ENCODE assay signal across 8 mouse cellular contexts in the genomic region with DNA sequence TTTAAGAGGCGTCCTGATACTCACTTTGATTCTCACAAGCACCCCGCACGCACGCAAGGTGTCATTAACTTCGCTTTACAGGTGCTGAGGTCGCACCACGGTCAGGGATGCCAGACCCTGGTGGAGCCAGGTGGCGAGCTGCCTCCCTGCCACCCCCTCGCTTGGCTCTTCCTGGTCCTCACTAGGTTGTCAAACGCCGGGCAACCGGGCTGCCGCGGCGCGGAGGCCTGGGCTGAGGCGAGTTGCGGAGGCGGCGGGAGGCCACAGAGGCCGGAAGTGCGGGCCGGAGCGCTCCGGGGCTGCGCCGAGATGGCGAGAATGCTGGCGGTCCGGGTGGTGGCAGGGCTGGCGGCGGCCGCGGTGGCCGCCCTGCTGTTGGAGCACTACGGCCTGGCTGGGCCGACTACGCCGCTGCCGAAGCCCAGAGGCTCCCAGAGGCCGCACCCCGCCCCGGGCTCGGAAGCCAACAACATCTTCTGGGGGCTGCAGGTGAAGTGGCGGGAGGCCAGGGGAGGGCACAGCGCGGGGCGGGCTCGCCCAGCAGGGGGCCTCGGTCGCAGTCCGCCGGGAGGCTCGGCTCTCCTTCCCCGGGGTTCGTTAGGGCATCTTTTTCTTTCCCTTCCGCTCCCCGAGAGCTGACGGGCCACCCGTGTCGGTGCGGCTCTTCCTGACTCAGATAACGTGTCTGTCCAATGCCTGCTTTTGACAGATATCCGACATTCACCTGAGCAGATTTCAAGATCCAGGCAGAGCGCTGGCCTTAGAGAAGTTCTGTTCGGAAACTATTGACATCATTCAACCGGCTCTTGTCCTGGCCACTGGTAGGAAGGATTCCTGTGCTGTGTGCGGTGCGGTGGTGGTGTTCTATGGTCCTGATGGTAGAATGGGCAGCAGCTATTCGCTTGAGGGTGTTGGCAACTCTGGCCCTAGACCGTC. TPM values are rescaled to one million over a fixed set of nuclear protein-coding genes. Genes with fewer than 3 reads are reported as not detected.
DNase-seq lines count a peak whose midpoint lies in the region; ATAC-seq and TF ChIP-seq lines count a peak whose summit lies in the region.

A gene (plus strand): TSS at position 28 of the 936 bp plus-strand sequence.

- WGBS in embryonic facial prominence, embryonic 14.5 days = 2% methylated on average over 44 of the region's 71 CpGs
- 2% methylated on average over 71 of the region's 71 CpGs for WGBS in heart, adult 2 months
- WGBS in kidney, adult 2 months = 2% methylated on average over 66 of the region's 71 CpGs
- WGBS in limb, embryonic 14.5 days = 2% methylated on average over 33 of the region's 71 CpGs
- WGBS in midbrain, embryonic 15.5 days = 2% methylated on average over 71 of the region's 71 CpGs

- TF ChIP-seq CTCF in heart, adult 2 months (IDR thresholded peaks at IDR 0.05) = peak; percentile 71
- TF ChIP-seq CTCF in kidney, adult 2 months (conservative IDR thresholded peaks at IDR 0.05; ENCODE audit: insufficient read depth, insufficient read length, low read depth, low read length) = peak; percentile 28; the same call in 1 of the 2 replicates

- peak; percentile 79 to 82 for DNase-seq in B cell, adult 2 months
- DNase-seq in adrenal gland, postnatal 4 days (ENCODE audit: low spot score in 2 of 2) = peak; percentile 44 to 46
- peak; percentile 27 for DNase-seq in embryonic facial prominence, embryonic 14.5 days (ENCODE audit: low spot score)
- DNase-seq in heart, adult 2 months = peak; percentile 82
- peak; percentile 77 for DNase-seq in kidney, adult 2 months
- DNase-seq in limb, embryonic 14.5 days (ENCODE audit: low spot score) = peak; percentile 7
- DNase-seq in spleen, postnatal 10 days (ENCODE audit: low spot score in 2 of 2) = peak; percentile 82 to 87

- intact Hi-C loops in heart, adult 2 months (cut with DNase I) = no loop called here

- peak; percentile 84 for ATAC-seq in embryonic facial prominence, embryonic 14.5 days (ENCODE audit: low read depth)
- peak; percentile 71 for ATAC-seq in limb, embryonic 14.5 days (ENCODE audit: low FRiP score, low read depth)
- peak; percentile 89 for ATAC-seq in midbrain, embryonic 15.5 days (replicated peaks)

- H3K79me2 ChIP-seq in heart, adult 2 months (replicated peaks; ENCODE audit: control insufficient read depth, insufficient read depth, low read length) = no peaks in the 10 kb centered on the region

- H3K27me3 ChIP-seq in embryonic facial prominence, embryonic 14.5 days (replicated peaks; ENCODE audit: control insufficient read depth, insufficient read depth, low read length) = peaks cover 9% of the 10 kb centered on the region; the same call in 1 of the 2 replicates
- no peaks in the 10 kb centered on the region for H3K27me3 ChIP-seq in heart, adult 2 months (ENCODE audit: control insufficient read depth, insufficient read depth, low read length)
- H3K27me3 ChIP-seq in kidney, adult 2 months (replicated peaks; ENCODE audit: control insufficient read depth, insufficient read depth, low read length) = no peaks in the 10 kb centered on the region
- H3K27me3 ChIP-seq in limb, embryonic 14.5 days (ENCODE audit: control insufficient read depth, insufficient read depth, low read length) = no peaks in the 10 kb centered on the region; the same call in 1 of the 2 replicates
- 0 out of 2 replicates have a peak, but pooled peaks cover 3% of the 10 kb centered on the region for H3K27me3 ChIP-seq in midbrain, embryonic 15.5 days (replicated peaks)

- 0 out of 2 replicates have a peak within 1 kb of the TSS, but pooled peaks have one; percentile 15 for H3K27ac ChIP-seq in embryonic facial prominence, embryonic 14.5 days (replicated peaks; ENCODE audit: low read depth, low read length)
- peak within 1 kb of the TSS; percentile 88 for H3K27ac ChIP-seq in heart, adult 2 months
- H3K27ac ChIP-seq in kidney, adult 2 months (ENCODE audit: insufficient read depth, low read depth, low read length) = peak within 1 kb of the TSS; percentile 76
- 0 out of 2 replicates have a peak within 1 kb of the TSS, but pooled peaks have one; percentile 38 for H3K27ac ChIP-seq in limb, embryonic 14.5 days (replicated peaks; ENCODE audit: low read depth, low read length)
- H3K27ac ChIP-seq in midbrain, embryonic 15.5 days = peak within 1 kb of the TSS; percentile 92

- peak within 1 kb of the TSS; percentile 72 for H3K4me3 ChIP-seq in embryonic facial prominence, embryonic 14.5 days (ENCODE audit: low read depth, low read length)
- H3K4me3 ChIP-seq in heart, adult 2 months = peak within 1 kb of the TSS; percentile 69
- H3K4me3 ChIP-seq in kidney, adult 2 months (ENCODE audit: insufficient read depth, low read depth, low read length) = peak within 1 kb of the TSS; percentile 84
- peak within 1 kb of the TSS; percentile 71 for H3K4me3 ChIP-seq in limb, embryonic 14.5 days (replicated peaks; ENCODE audit: low read length)
- peak within 1 kb of the TSS; percentile 89 for H3K4me3 ChIP-seq in midbrain, embryonic 15.5 days

- 0 out of 2 replicates have a peak, but pooled peaks cover 2% of the 10 kb centered on the region for H3K4me1 ChIP-seq in embryonic facial prominence, embryonic 14.5 days (ENCODE audit: control insufficient read depth, insufficient read depth, low read length)
- H3K4me1 ChIP-seq in heart, adult 2 months (ENCODE audit: control insufficient read depth, insufficient read depth, low read length) = no peaks in the 10 kb centered on the region
- H3K4me1 ChIP-seq in kidney, adult 2 months (ENCODE audit: control insufficient read depth, insufficient read depth, low read length) = peaks cover 3% of the 10 kb centered on the region; the same call in 1 of the 2 replicates
- H3K4me1 ChIP-seq in limb, embryonic 14.5 days (ENCODE audit: control insufficient read depth, insufficient read depth, low read length) = no peaks in the 10 kb centered on the region
- H3K4me1 ChIP-seq in midbrain, embryonic 15.5 days = peaks cover 12% of the 10 kb centered on the region

- H3K9ac ChIP-seq in embryonic facial prominence, embryonic 14.5 days (ENCODE audit: low read depth, low read length) = peak within 1 kb of the TSS; percentile 81
- peak within 1 kb of the TSS; percentile 82 for H3K9ac ChIP-seq in heart, adult 2 months (ENCODE audit: low read depth, low read length)
- peak within 1 kb of the TSS; percentile 77 for H3K9ac ChIP-seq in limb, embryonic 14.5 days (ENCODE audit: low read depth, low read length, severe bottlenecking)
- H3K9ac ChIP-seq in midbrain, embryonic 15.5 days = peak within 1 kb of the TSS; percentile 81

- H3K9me3 ChIP-seq in embryonic facial prominence, embryonic 14.5 days (ENCODE audit: control insufficient read depth, low read length) = no peaks in the 10 kb centered on the region
- no peaks in the 10 kb centered on the region for H3K9me3 ChIP-seq in limb, embryonic 14.5 days (ENCODE audit: control insufficient read depth, low read length)
- no peaks in the 10 kb centered on the region for H3K9me3 ChIP-seq in midbrain, embryonic 15.5 days

- H3K4me2 ChIP-seq in embryonic facial prominence, embryonic 14.5 days (ENCODE audit: low read depth, low read length) = peak within 1 kb of the TSS; percentile 98
- peak within 1 kb of the TSS; percentile 97 for H3K4me2 ChIP-seq in limb, embryonic 14.5 days (replicated peaks; ENCODE audit: low read depth, low read length, severe bottlenecking)
- peak within 1 kb of the TSS; percentile 95 for H3K4me2 ChIP-seq in midbrain, embryonic 15.5 days

- TF ChIP-seq POLR2A in heart, adult 2 months (IDR thresholded peaks at IDR 0.05; ENCODE audit: insufficient read depth, low read depth, low read length) = 0 out of 2 replicates have a peak, but pooled peaks have one; percentile 34
- TF ChIP-seq POLR2A in kidney, adult 2 months (IDR thresholded peaks at IDR 0.05; ENCODE audit: low read depth, low read length) = no peak
- TF ChIP-seq POLR2A in limb, embryonic 14.5 days (IDR thresholded peaks at IDR 0.05; ENCODE audit: borderline replicate concordance, extremely low read depth, insufficient read depth, insufficient read length) = no peak

- no peaks in the 10 kb centered on the region for H3K36me3 ChIP-seq in embryonic facial prominence, embryonic 14.5 days (ENCODE audit: control insufficient read depth, insufficient read depth, low read length)
- H3K36me3 ChIP-seq in heart, adult 2 months (ENCODE audit: control insufficient read depth, insufficient read depth, low read length) = no peaks in the 10 kb centered on the region
- H3K36me3 ChIP-seq in kidney, adult 2 months (ENCODE audit: control insufficient read depth, insufficient read depth, low read length) = no peaks in the 10 kb centered on the region
- H3K36me3 ChIP-seq in limb, embryonic 14.5 days (ENCODE audit: control insufficient read depth, insufficient read depth, low read length) = no peaks in the 10 kb centered on the region
- H3K36me3 ChIP-seq in midbrain, embryonic 15.5 days (replicated peaks) = no peaks in the 10 kb centered on the region

- 0 out of 2 replicates have a peak, but pooled peaks have one; percentile 15 for TF ChIP-seq EP300 in heart, adult 2 months (IDR thresholded peaks at IDR 0.05; ENCODE audit: insufficient read depth, low read depth, low read length)

RNA-seq across cellular contexts. Expression of the gene that starts here (rescaled TPM):
- total RNA-seq in adrenal gland, postnatal 4 days (2021) = 10 to 100 TPM in 1 of 2 experiments, 1 to 10 TPM in 1; 9.3 to 10.8 TPM
- polyA plus RNA-seq in embryonic facial prominence, embryonic 14.5 days (2014; fragmentation: Nextera tagmentation; extraction: Ambion mirVana) = 2.7 and 3.2 TPM in 2 replicates
- total RNA-seq in heart, adult 2 months (2021) = 1 to 10 TPM; 3.1 to 3.6 TPM
- 5.1 and 8.2 TPM in 2 replicates for polyA plus RNA-seq in heart, adult 2 months (2012; rRNA removed)
- 9.2 and 10.0 TPM in 2 replicates for polyA plus RNA-seq in kidney, adult 2 months (2012; rRNA removed)
- polyA plus RNA-seq in limb, embryonic 14.5 days (2012; rRNA removed) = 2.9 and 3.0 TPM in 2 replicates
- polyA plus RNA-seq in limb, embryonic 14.5 days (2014; fragmentation: Nextera tagmentation; extraction: Ambion mirVana) = 1.4 and 1.5 TPM in 2 replicates
- 14.6 and 15.0 TPM in 2 replicates for polyA plus RNA-seq in midbrain, embryonic 15.5 days (2015; fragmentation: Nextera tagmentation; extraction: Ambion mirVana)

Comparison
In these comparisons a context has a peak if more than half of its experiments do, and no peak if none do; other contexts are left out.
1. Peak in every context shown above with its lines: DNase-seq, ATAC-seq, H3K4me3 ChIP-seq and H3K27ac ChIP-seq.
2. DNase-seq: peak in every context shown above with its lines; median percentile 84 in spleen, postnatal 10 days; 82 in heart, adult 2 months; 80 in B cell, adult 2 months; 77 in kidney, adult 2 months; 45 in adrenal gland, postnatal 4 days; 27 in embryonic facial prominence, embryonic 14.5 days; 7 in limb, embryonic 14.5 days.
3. H3K27ac ChIP-seq: peak in every context shown above with its lines; median percentile 92 in midbrain, embryonic 15.5 days; 88 in heart, adult 2 months; 76 in kidney, adult 2 months; 38 in limb, embryonic 14.5 days; 15 in embryonic facial prominence, embryonic 14.5 days.